Mouse (Mus musculus) kidney, embryonic 16.5 days (tissue): ENCODE measurements around the gene Gm10134. TPM values are rescaled to one million over a fixed set of nuclear protein-coding genes. Genes with fewer than 3 reads are reported as not detected.

Experiments
- ATAC-seq: fragments of 200-750 bp; cut with Nextera tagmentation; 2 replicates; pipeline ENCODE4 v1.8.0; 2017; ENCODE audit warnings: moderate TSS enrichment; ENCODE audit not compliant: low FRiP score, low TSS enrichment
- H3K27ac ChIP-seq: fragments of 300-500 bp; sonication (generic); 2 replicates; pipeline ENCODE4 v1.5.1; 2014; ENCODE audit warnings: low read length
- H3K27me3 ChIP-seq: fragments of 300-500 bp; sonication (generic); 2 replicates; pipeline ENCODE4 v1.6.1; 2014; ENCODE audit warnings: low read length, control low read depth, mixed read lengths; ENCODE audit not compliant: insufficient read depth
- H3K36me3 ChIP-seq: fragments of 300-500 bp; sonication (generic); 2 replicates; pipeline ENCODE4 v1.6.1; 2014; ENCODE audit warnings: low read length, control low read depth, mixed read lengths; ENCODE audit not compliant: insufficient read depth
- H3K4me1 ChIP-seq: fragments of 300-500 bp; sonication (generic); 2 replicates; pipeline ENCODE4 v1.6.1; 2014; ENCODE audit warnings: low read length, control low read depth, mixed read lengths; ENCODE audit not compliant: insufficient read depth
- H3K4me2 ChIP-seq: fragments of 300-500 bp; sonication (generic); replicated peaks from 2 replicates; pipeline ENCODE4 v1.6.1; 2014; ENCODE audit warnings: low read depth, low read length
- H3K4me3 ChIP-seq: fragments of 300-500 bp; sonication (generic); 2 replicates; pipeline ENCODE4 v1.5.1; 2014; ENCODE audit warnings: mild to moderate bottlenecking, low read length
- H3K9ac ChIP-seq: fragments of 300-500 bp; sonication (generic); replicated peaks from 2 replicates; pipeline ENCODE4 v1.6.1; 2014; ENCODE audit warnings: low read length
- H3K9me3 ChIP-seq: fragments of 300-500 bp; sonication (generic); 2 replicates; pipeline ENCODE4 v1.6.1; 2016; ENCODE audit warnings: low read length, control low read depth
- WGBS: fragments of 180-500 bp; shearing (Covaris S2); extraction: QIAGEN DNeasy Blood & Tissue Kit; methylation state at CpG from one replicate; pipeline ENCODE4 v1.1.7; 2014; 5-methylcytosine and 5-hydroxymethylcytosine counted together
- polyA plus RNA-seq: library from polyadenylated mRNA; unstranded; fragments of >200 nt; fragmentation: Nextera tagmentation; extraction: Ambion mirVana; gene quantifications from 2 replicates; pipeline ENCODE4 v1.2.1, GENCODE M21; 2015

Gm10134 gene
- 8.3 and 9.8 TPM in 2 replicates for polyA plus RNA-seq

DNA sequence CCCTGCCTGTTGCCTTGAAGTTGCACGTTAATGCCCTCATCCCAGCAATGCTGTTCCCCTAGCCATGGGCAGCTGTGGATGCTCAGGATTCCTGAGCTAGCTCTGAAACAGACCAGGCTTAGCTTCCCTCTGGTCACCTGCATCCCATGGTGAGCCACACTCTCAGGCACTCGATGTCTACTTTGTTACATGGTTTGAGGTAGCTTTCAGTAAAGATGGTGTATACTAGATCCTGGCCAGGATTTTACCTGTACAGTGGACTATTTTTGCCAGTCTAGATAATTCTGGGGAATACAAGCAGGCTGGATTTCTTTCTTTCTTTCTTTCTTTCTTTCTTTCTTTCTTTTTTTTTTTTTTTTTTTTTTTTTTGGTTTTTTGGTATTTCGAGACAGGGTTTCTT lies at the start of gene Gm10134:
Gene Gm10134 (plus strand): TSS at position 301 of the 400 bp plus-strand sequence.
- Histone ChIP-seq H3K4me1 (no peaks in the 10 kb centered on the region), H3K9ac (no peak within 1 kb of the TSS), H3K27ac (no peak within 1 kb of the TSS), H3K27me3 (no peaks in the 10 kb centered on the region), H3K4me2 (no peak within 1 kb of the TSS), H3K9me3 (no peaks in the 10 kb centered on the region), H3K36me3 (no peaks in the 10 kb centered on the region), H3K4me3 (no peak within 1 kb of the TSS)
- WGBS, result 78% methylated on average over 3 of the region's 3 CpGs
- ATAC-seq, result no peak

DNA sequence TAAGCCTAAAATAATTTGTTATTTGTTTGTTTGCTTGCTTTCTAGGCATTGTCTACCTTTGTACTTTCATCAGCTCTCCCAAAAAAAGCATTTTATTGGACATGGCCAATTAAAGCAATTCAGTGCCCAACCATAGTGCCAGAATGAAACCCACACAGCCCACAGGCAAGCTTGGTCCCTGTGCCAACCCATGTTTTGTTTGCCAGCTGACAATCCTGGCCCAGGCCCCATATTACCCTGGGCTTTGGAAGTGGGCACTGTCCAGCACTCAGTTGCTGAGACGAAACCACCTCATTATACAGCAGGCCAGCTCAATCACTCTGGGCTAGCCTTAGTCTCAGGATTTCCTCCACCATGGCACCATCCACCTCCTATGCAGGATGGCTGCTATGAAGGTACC lies 49.3 kb upstream of the Gm10134 start:
- Histone ChIP-seq H3K4me3 (no peak overlapping the region), H3K27me3 (no peaks in the 10 kb centered on the region), H3K4me2 (no peak overlapping the region), H3K36me3 (no peaks in the 10 kb centered on the region; the same call in 1 of the 2 replicates), H3K9ac (no peak overlapping the region), H3K27ac (no peak overlapping the region), H3K4me1 (no peaks in the 10 kb centered on the region), H3K9me3 (no peaks in the 10 kb centered on the region)
- WGBS, result 83% methylated on average over 1 of the region's 1 CpGs
- ATAC-seq, result no peak

DNA sequence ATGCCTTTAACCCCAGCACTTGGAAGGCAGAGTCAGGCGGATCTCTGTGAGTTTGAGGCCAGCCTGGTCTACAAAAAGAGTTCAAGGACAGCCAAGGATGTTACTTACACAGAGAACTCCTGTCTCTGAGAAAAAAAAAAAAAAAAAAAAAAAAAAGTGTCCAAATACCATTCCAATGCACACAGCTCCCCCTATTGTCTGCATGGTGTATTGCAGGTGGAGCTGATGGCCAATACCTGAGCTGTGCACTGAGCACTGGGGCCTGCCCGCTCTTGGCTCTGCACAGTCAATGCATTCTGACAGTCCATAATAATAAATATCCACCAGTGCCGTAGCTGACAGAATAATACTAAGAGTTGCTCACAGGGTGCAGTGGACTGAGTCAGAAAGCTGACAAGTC lies 42.0 kb upstream of the Gm10134 start:
- no peak overlapping the region for H3K4me2 ChIP-seq
- no peak overlapping the region for H3K27ac ChIP-seq
- no peaks in the 10 kb centered on the region for H3K9me3 ChIP-seq
- H3K9ac ChIP-seq, result no peak overlapping the region
- peaks cover 2% of the 10 kb centered on the region for H3K36me3 ChIP-seq
- H3K4me1 ChIP-seq, result peaks cover 9% of the 10 kb centered on the region
- no peaks in the 10 kb centered on the region for H3K27me3 ChIP-seq
- no peak overlapping the region for H3K4me3 ChIP-seq
- WGBS, result 49% methylated on average over 3 of the region's 3 CpGs
- ATAC-seq, result no peak

DNA sequence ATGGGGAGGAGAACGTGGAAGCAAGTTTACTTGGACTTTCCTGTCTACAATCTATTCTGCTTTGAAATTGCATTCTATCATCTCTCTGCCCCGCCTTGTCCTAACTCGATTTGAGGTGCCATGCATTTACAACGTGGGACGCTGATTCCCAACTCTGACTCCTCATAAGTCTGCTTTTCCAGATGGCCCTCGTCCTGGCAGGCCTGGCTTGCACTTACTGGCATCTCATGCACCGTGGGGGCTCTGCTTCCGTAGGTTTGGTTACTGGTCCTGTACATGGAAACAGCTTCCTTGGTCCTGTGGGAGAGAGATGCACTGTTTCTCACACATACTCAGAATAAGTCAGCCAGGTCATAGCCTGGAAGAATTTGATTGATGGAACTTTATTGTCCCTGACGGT lies 41.0 kb upstream of the Gm10134 start:
- no peaks in the 10 kb centered on the region for H3K9me3 ChIP-seq
- no peak overlapping the region for H3K4me2 ChIP-seq
- H3K36me3 ChIP-seq, result peaks cover 12% of the 10 kb centered on the region
- 79% methylated on average over 9 of the region's 9 CpGs for WGBS
- H3K27me3 ChIP-seq, result no peaks in the 10 kb centered on the region
- no peak overlapping the region for H3K9ac ChIP-seq
- H3K4me1 ChIP-seq, result peaks cover 12% of the 10 kb centered on the region
- ATAC-seq, result no peak
- H3K27ac ChIP-seq, result no peak overlapping the region
- H3K4me3 ChIP-seq, result no peak overlapping the region

DNA sequence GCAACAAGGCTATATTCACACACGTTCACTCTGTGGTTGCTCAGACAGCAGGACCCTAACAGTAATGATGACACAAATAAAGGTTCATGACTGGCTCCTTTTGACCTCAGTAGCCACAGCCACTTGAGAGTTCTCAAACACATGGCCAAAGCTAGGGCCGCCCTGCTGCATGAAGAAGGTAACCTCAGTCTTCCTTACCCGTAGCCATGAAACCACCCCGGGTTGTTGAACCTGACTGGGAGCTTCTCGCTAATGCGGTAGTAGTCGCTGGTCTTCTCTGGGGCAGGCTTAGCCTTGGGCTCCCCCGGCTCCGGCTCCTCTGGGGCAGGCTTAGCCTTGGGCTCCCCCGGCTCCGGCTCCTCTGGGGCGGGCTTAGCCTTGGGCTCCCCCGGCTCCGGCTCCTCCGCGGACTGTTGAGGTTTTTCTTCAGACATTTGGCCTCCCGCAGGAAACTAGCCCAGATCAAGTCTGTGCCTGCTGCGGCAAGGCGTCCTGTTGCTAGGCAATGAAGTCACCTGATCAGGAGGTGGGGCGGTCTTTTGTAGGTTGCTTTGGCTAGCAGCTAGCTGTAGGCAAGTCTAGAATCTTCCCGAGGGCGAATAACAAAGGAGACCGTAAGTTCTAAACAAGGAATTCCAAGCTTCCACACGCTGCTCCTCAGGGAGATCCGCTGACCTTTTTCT lies 39.9 kb upstream of the Gm10134 start, which contains the start of gene 1700007K13Rik:
Gene 1700007K13Rik (minus strand): TSS at position 497 of the 683 bp plus-strand sequence.
- Histone ChIP-seq H3K36me3 (peaks cover 23% of the 10 kb centered on the region), H3K9me3 (no peaks in the 10 kb centered on the region), H3K27me3 (no peaks in the 10 kb centered on the region), H3K4me3 (peak within 1 kb of the TSS; percentile 22), H3K4me1 (peaks cover 12% of the 10 kb centered on the region), H3K27ac (no peak within 1 kb of the TSS), H3K4me2 (peak within 1 kb of the TSS; percentile 48), H3K9ac (peak within 1 kb of the TSS; percentile 57; the same call in 1 of the 2 replicates)
- 6% methylated on average over 25 of the region's 25 CpGs for WGBS
- peak; percentile 64 for ATAC-seq

DNA sequence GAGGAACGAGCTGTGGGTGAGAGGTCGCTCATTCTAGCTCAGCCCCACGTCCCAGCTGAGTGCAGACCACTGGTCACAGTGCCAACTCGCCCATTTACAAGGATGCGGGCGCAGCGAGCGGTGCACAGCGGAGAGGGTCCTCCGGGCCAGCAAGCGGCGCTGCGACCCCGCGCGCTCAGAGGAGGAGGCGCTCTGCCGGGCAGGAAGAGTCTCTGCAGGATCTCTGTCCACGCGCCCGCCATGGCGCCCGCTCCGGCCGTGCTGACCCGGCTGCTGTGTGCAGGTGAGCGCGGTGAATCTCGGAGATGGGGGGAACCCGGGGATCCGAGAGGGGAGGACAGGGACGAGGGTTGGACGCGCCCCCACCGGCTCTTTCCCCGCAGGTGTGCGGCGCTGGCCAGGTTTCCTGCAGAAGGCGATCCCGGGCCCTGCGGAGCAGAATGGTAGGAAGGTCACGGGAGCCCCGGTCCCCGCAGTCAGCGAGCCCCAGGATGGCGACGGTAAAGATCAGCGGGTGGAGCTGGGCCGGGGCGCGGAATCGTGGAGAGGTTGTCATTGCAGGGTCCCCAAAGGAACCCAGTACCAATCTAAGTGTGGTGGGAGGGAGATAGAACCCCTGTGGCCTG lies 37.9 kb upstream of the Gm10134 start, which contains the start of gene Mrps2:
Gene Mrps2 (plus strand): TSS at position 207 of the 626 bp plus-strand sequence.
- H3K36me3 ChIP-seq, result peaks cover 38% of the 10 kb centered on the region
- peak within 1 kb of the TSS; percentile 17; the same call in 1 of the 2 replicates for H3K27ac ChIP-seq
- no peaks in the 10 kb centered on the region for H3K27me3 ChIP-seq
- H3K4me3 ChIP-seq, result peak within 1 kb of the TSS; percentile 94
- H3K9ac ChIP-seq, result peak within 1 kb of the TSS; percentile 95
- peaks cover 4% of the 10 kb centered on the region for H3K9me3 ChIP-seq
- H3K4me1 ChIP-seq, result peaks cover 12% of the 10 kb centered on the region
- WGBS, result under 1% methylated on average over 52 of the region's 52 CpGs
- peak within 1 kb of the TSS; percentile 90 for H3K4me2 ChIP-seq
- peak; percentile 94 for ATAC-seq

DNA sequence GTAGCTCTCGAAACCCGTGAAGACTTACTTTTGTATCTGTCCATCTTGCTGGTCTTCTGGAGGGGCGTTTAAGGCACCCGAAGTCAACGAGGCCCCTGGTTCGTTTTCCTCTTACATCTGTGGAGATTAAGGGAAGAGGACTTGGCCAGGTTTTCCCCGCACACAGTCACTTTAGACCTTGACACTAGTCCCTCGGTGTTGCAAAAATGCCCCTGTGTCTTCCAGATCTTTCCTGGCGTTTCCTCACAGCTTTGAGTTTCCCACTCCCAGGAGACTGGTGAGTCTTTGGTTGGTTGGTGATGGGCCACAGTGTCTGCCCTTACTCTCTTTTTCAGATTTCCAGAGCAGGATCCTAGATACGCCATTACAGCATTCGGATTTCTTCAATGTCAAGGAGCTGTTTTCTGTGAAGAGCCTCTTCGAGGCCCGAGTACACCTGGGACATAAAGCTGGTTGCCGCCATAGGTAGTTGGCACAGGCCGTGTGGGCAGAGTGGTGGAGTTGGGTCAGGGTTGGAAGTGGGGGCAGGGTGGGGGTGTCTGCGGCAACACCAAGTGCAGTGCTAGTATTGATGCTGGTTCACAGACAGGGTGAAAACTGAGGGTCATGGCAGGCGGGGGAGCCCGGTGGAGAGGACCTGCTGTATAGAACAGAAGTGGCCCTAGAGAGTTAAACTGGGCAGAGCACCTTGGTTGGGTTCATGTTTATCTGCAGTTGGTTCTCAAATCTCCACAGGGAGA lies 37.2 kb upstream of the Gm10134 start:
- 55% methylated on average over 18 of the region's 18 CpGs for WGBS
- peaks cover 40% of the 10 kb centered on the region for H3K36me3 ChIP-seq
- H3K27ac ChIP-seq, result no peak overlapping the region
- peaks cover 6% of the 10 kb centered on the region for H3K9me3 ChIP-seq
- peak overlapping the region; percentile 94 for H3K4me3 ChIP-seq
- peak overlapping the region; percentile 90 for H3K4me2 ChIP-seq
- H3K27me3 ChIP-seq, result no peaks in the 10 kb centered on the region
- ATAC-seq, result no peak
- peak overlapping the region; percentile 95 for H3K9ac ChIP-seq
- H3K4me1 ChIP-seq, result peaks cover 12% of the 10 kb centered on the region

DNA sequence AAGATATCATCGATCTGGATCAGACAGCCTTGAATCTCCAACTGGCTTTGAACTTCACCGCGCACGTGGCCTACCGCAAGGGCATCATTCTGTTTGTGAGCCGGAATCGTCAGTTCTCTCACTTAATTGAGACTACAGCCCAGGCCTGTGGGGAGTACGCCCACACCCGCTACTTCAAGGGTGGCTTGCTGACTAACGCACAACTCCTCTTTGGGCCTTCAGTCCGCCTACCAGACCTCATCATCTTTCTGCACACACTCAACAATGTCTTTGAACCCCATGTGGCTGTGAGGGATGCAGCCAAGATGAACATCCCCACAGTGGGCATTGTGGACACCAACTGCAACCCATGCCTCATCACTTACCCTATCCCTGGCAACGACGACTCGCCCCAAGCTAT lies 36.4 kb upstream of the Gm10134 start:
- Histone ChIP-seq H3K4me1 (peaks cover 12% of the 10 kb centered on the region), H3K27ac (no peak overlapping the region), H3K27me3 (no peaks in the 10 kb centered on the region), H3K4me2 (no peak overlapping the region), H3K9ac (no peak overlapping the region), H3K36me3 (peaks cover 40% of the 10 kb centered on the region), H3K9me3 (peaks cover 6% of the 10 kb centered on the region), H3K4me3 (no peak overlapping the region)
- ATAC-seq, result no peak
- 98% methylated on average over 14 of the region's 14 CpGs for WGBS

DNA sequence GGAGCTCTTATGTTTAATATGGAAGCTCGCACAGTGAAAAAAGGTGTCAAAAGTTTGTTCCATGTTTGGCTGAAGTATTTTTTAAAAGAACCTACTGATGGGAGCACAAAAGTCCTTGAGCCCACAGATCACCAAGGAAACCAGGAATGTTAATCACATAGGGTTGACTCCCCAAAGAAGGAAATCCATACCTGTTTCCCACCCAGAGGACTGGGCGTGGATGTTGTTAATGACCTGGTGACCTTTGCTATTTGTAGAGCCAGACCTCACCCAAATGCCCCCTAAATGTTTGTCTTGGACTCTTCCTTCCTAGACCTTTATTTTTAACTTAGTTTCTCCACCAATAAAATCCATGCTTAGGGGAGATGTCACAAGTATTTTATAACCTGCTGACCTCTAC lies 35.3 kb upstream of the Gm10134 start:
- no peak for ATAC-seq
- 95% methylated on average over 2 of the region's 2 CpGs for whole genome bisulfite sequencing
- peaks cover 40% of the 10 kb centered on the region for H3K36me3 ChIP-seq

More for the DNA sequence above, 35.3 kb upstream of the Gm10134 start:
- H3K9ac ChIP-seq, result no peak overlapping the region
- peaks cover 12% of the 10 kb centered on the region for H3K4me1 ChIP-seq
- no peak overlapping the region for H3K27ac ChIP-seq
- peaks cover 6% of the 10 kb centered on the region for H3K9me3 ChIP-seq
- no peak overlapping the region for H3K4me3 ChIP-seq
- H3K27me3 ChIP-seq, result no peaks in the 10 kb centered on the region
- no peak overlapping the region for H3K4me2 ChIP-seq
